8 mouse cellular contexts compared by ENCODE assay signal in genomic region chr2:152397004-152397589, GRCm38 (mm10). TPM values are rescaled to one million over a fixed set of nuclear protein-coding genes. Genes with fewer than 3 reads are reported as not detected.
A peak's percentile ranks its signal among the peaks of the same experiment; 100 is the strongest.
DNase-seq lines count a peak whose midpoint lies in the region; ATAC-seq lines count a peak whose summit lies in the region.

No protein-coding gene starts in this region.

- H3K27me3 ChIP-seq in limb, embryonic 12.5 days: no peaks in the 10 kb centered on the region
- H3K27me3 ChIP-seq in midbrain, embryonic 16.5 days (ENCODE audit: control insufficient read depth, insufficient read depth, low read depth, low read length): no peaks in the 10 kb centered on the region

- peak overlapping the region; percentile 99 for H3K27ac ChIP-seq in limb, embryonic 12.5 days
- peak overlapping the region; percentile 100 for H3K27ac ChIP-seq in midbrain, embryonic 16.5 days (ENCODE audit: low read length)

- peak overlapping the region; percentile 96 for H3K4me3 ChIP-seq in limb, embryonic 12.5 days (replicated peaks)
- peak overlapping the region; percentile 90 for H3K4me3 ChIP-seq in midbrain, embryonic 16.5 days (ENCODE audit: low read depth, low read length)

- H3K9me3 ChIP-seq in limb, embryonic 12.5 days: no peaks in the 10 kb centered on the region
- no peaks in the 10 kb centered on the region for H3K9me3 ChIP-seq in midbrain, embryonic 16.5 days (replicated peaks; ENCODE audit: control insufficient read depth, low read length, poor library complexity, severe bottlenecking)

- peak; percentile 99 for DNase-seq in heart, adult 11 months
- no peak for DNase-seq in heart, adult 8-10 months (ENCODE audit: low spot score)
- peak; percentile 70 for DNase-seq in embryo, embryonic 11.5 days (ENCODE audit: low read depth, low spot score)
- peak; percentile 75 for DNase-seq in kidney, adult 18-20 months
- DNase-seq in spleen, postnatal 14 days (ENCODE audit: low spot score in 2 of 2): peak; percentile 45 to 54

- H3K9ac ChIP-seq in limb, embryonic 12.5 days (replicated peaks): peak overlapping the region; percentile 98
- peak overlapping the region; percentile 91 for H3K9ac ChIP-seq in midbrain, embryonic 16.5 days (ENCODE audit: low read depth, low read length)

- ATAC-seq in granulocyte monocyte progenitor cell, adult 5-6 weeks (replicated peaks; ENCODE audit: poor library complexity, severe bottlenecking): peak; percentile 17; the same call in 1 of the 2 replicates
- ATAC-seq in limb, embryonic 12.5 days (ENCODE audit: insufficient number of reproducible peaks, insufficient read depth, low FRiP score, low TSS enrichment, low read depth): no peak
- ATAC-seq in midbrain, embryonic 16.5 days: 0 out of 2 replicates have a peak, but pooled peaks have one; percentile 1

- under 1% methylated on average over 68 of the region's 77 CpGs for WGBS in limb, embryonic 12.5 days
- under 1% methylated on average over 61 of the region's 77 CpGs for WGBS in midbrain, embryonic 16.5 days

- peaks cover 21% of the 10 kb centered on the region for H3K36me3 ChIP-seq in limb, embryonic 12.5 days
- H3K36me3 ChIP-seq in midbrain, embryonic 16.5 days (ENCODE audit: control insufficient read depth, insufficient read depth, low read length): no peaks in the 10 kb centered on the region

- peak overlapping the region; percentile 96 for H3K4me2 ChIP-seq in limb, embryonic 12.5 days
- peak overlapping the region; percentile 76 for H3K4me2 ChIP-seq in midbrain, embryonic 16.5 days (ENCODE audit: low read length)

- peaks cover 38% of the 10 kb centered on the region for H3K4me1 ChIP-seq in limb, embryonic 12.5 days (replicated peaks)
- H3K4me1 ChIP-seq in midbrain, embryonic 16.5 days (ENCODE audit: control insufficient read depth, insufficient read depth, low read length): peaks cover 38% of the 10 kb centered on the region

RNA-seq across cellular contexts. Expression of gene Sox12, which starts 0.8 kb away (rescaled TPM):
- 1 to 10 TPM; 5.5 to 8.5 (median 7.0) TPM for total RNA-seq in heart, adult 8-10 months (2022)
- 8.6 and 10.5 TPM in 2 replicates for total RNA-seq in granulocyte monocyte progenitor cell, adult 5-6 weeks (2014; fragmentation: Nextera tagmentation)
- total RNA-seq in granulocyte monocyte progenitor cell, adult 5-6 weeks (2017): 1.5 and 2.4 TPM in 2 replicates
- 15.6 and 16.8 TPM in 2 replicates for polyA plus RNA-seq in limb, embryonic 12.5 days (2016; fragmentation: Nextera tagmentation; extraction: Ambion mirVana)
- 12.1 and 14.0 TPM in 2 replicates for polyA plus RNA-seq in midbrain, embryonic 16.5 days (2015; fragmentation: Nextera tagmentation; extraction: Ambion mirVana)

RNA-seq across cellular contexts. Expression of gene Zcchc3, which starts 17.7 kb away (rescaled TPM):
- 1 to 10 TPM; 5.8 to 7.6 (median 6.4) TPM for total RNA-seq in heart, adult 8-10 months (2022)
- 3.7 and 9.4 TPM in 2 replicates for total RNA-seq in granulocyte monocyte progenitor cell, adult 5-6 weeks (2014; fragmentation: Nextera tagmentation)
- 4.8 and 4.9 TPM in 2 replicates for total RNA-seq in granulocyte monocyte progenitor cell, adult 5-6 weeks (2017)
- 74.1 and 76.6 TPM in 2 replicates for polyA plus RNA-seq in limb, embryonic 12.5 days (2016; fragmentation: Nextera tagmentation; extraction: Ambion mirVana)
- 12.6 and 14.7 TPM in 2 replicates for polyA plus RNA-seq in midbrain, embryonic 16.5 days (2015; fragmentation: Nextera tagmentation; extraction: Ambion mirVana)

RNA-seq across cellular contexts. Expression of gene 6820408C15Rik, which starts 18.3 kb away (rescaled TPM):
- 1 to 10 TPM; 1.5 to 2.9 (median 2.3) TPM for total RNA-seq in heart, adult 8-10 months (2022)
- total RNA-seq in granulocyte monocyte progenitor cell, adult 5-6 weeks (2014; fragmentation: Nextera tagmentation): 0.75 TPM in 1 of 2 replicates, not detected in the other
- not detected in 2 replicates for total RNA-seq in granulocyte monocyte progenitor cell, adult 5-6 weeks (2017)
- 0.24 and 0.59 TPM in 2 replicates for polyA plus RNA-seq in limb, embryonic 12.5 days (2016; fragmentation: Nextera tagmentation; extraction: Ambion mirVana)
- polyA plus RNA-seq in midbrain, embryonic 16.5 days (2015; fragmentation: Nextera tagmentation; extraction: Ambion mirVana): 1.7 and 1.8 TPM in 2 replicates

RNA-seq across cellular contexts. Expression of gene Nrsn2, which starts 20.7 kb away (rescaled TPM):
- not detected for total RNA-seq in heart, adult 8-10 months (2022)
- total RNA-seq in granulocyte monocyte progenitor cell, adult 5-6 weeks (2014; fragmentation: Nextera tagmentation): not detected in 2 replicates
- not detected in 2 replicates for total RNA-seq in granulocyte monocyte progenitor cell, adult 5-6 weeks (2017)
- polyA plus RNA-seq in limb, embryonic 12.5 days (2016; fragmentation: Nextera tagmentation; extraction: Ambion mirVana): 2.2 and 3.0 TPM in 2 replicates
- polyA plus RNA-seq in midbrain, embryonic 16.5 days (2015; fragmentation: Nextera tagmentation; extraction: Ambion mirVana): 50.8 and 64.8 TPM in 2 replicates

RNA-seq across cellular contexts. Expression of gene Trib3, which starts 53.3 kb away (rescaled TPM):
- 1 to 10 TPM; 3.3 to 4.2 (median 4.1) TPM for total RNA-seq in heart, adult 8-10 months (2022)
- total RNA-seq in granulocyte monocyte progenitor cell, adult 5-6 weeks (2014; fragmentation: Nextera tagmentation): not detected in 2 replicates
- total RNA-seq in granulocyte monocyte progenitor cell, adult 5-6 weeks (2017): not detected in 2 replicates
- 3.0 and 3.6 TPM in 2 replicates for polyA plus RNA-seq in limb, embryonic 12.5 days (2016; fragmentation: Nextera tagmentation; extraction: Ambion mirVana)
- 1.9 and 2.4 TPM in 2 replicates for polyA plus RNA-seq in midbrain, embryonic 16.5 days (2015; fragmentation: Nextera tagmentation; extraction: Ambion mirVana)
